Mouse (Mus musculus) adrenal gland, adult 10 weeks (tissue): Measurements from ENCODE around the gene Olfr401. TPM values are rescaled to one million over a fixed set of nuclear protein-coding genes. Genes with fewer than 3 reads are reported as not detected.

Source experiments
- polyA plus RNA-seq: library from polyadenylated mRNA; stranded (reverse); fragments of 350-450 nt; fragmentation: Illumina TruSeq; extraction: RNeasy Lipid Tissue Mini Kit (QIAGEN cat#74804); gene quantifications from one replicate; pipeline ENCODE4 v1.2.3, GENCODE M21; 2014; ENCODE audit warnings: low read depth, low replicate concordance

Gene Olfr401
- not detected for polyA plus RNA-seq

GRCm38 (mm10) chr11:74113412-74113811, at the start of gene Olfr401:
TSS of gene Olfr401 (plus strand) at chr11:74113712.

GRCm38 (mm10) chr11:74069655-74070054, 43.9 kb upstream of the Olfr401 start, which contains the start of gene Zfp616:
TSS of gene Zfp616 (plus strand) at chr11:74069955.

GRCm38 (mm10) chr11:74153229-74153628, 39.7 kb downstream of the Olfr401 start, which contains the start of gene Olfr402:
TSS of gene Olfr402 (plus strand) at chr11:74153529.

Other genes starting within 250 kb of the Olfr401 start
- gene Olfr394, start 222.9 kb upstream of the Olfr401 start, polyA plus RNA-seq, result not detected
- gene Olfr395, start 204.4 kb upstream of the Olfr401 start, polyA plus RNA-seq, result not detected
- gene Olfr23, start 177.0 kb upstream of the Olfr401 start, polyA plus RNA-seq, result not detected
- not detected for gene Olfr397, start 152.9 kb upstream of the Olfr401 start, polyA plus RNA-seq
- gene Olfr398, start 123.3 kb upstream of the Olfr401 start, polyA plus RNA-seq, result not detected
- gene Olfr139, start 57.2 kb upstream of the Olfr401 start, polyA plus RNA-seq, result not detected
- not detected for gene Olfr399, start 57.1 kb upstream of the Olfr401 start, polyA plus RNA-seq
- gene Zfp616, start 43.8 kb upstream of the Olfr401 start, polyA plus RNA-seq, result not detected
- gene Olfr402, start 39.8 kb downstream of the Olfr401 start, polyA plus RNA-seq, result not detected
- gene Olfr403, start 72.5 kb downstream of the Olfr401 start, polyA plus RNA-seq, result not detected
- gene Olfr43, start 97.7 kb downstream of the Olfr401 start, polyA plus RNA-seq, result not detected
- gene Olfr406, start 146.1 kb downstream of the Olfr401 start, polyA plus RNA-seq, result not detected
- gene Olfr59, start 170.0 kb downstream of the Olfr401 start, polyA plus RNA-seq, result not detected
- not detected for gene Olfr410, start 224.3 kb downstream of the Olfr401 start, polyA plus RNA-seq
- gene Olfr411, start 238.9 kb downstream of the Olfr401 start, polyA plus RNA-seq, result not detected
- not detected for gene Olfr412, start 248.4 kb downstream of the Olfr401 start, polyA plus RNA-seq